Mouse (Mus musculus): ENCODE measurements at regions not wholly inside any gene's neighbourhood (a gene's known extent, or its start where the extent isn't known, plus 50 kb on each side); places are given as distances from the start of the nearest gene placed in this dataset.

- TF ChIP-seq CTCF (IDR thresholded peaks at IDR 0.05; ENCODE audit: insufficient read depth, low read depth, low read length) (no peak), POLR2A (IDR thresholded peaks at IDR 0.05; ENCODE audit: insufficient read depth, low read depth, low read length) (no peak)
Measured at GRCm38 (mm10) chr8:86967891-86968311, 82.8 kb upstream of the N4bp1 start.
